Mouse (Mus musculus) brain, embryonic 14.5 days (tissue): Measurements from ENCODE around the gene Npw. TPM values are rescaled to one million over a fixed set of nuclear protein-coding genes. Genes with fewer than 3 reads are reported as not detected.

Source experiments
- DNase-seq: peaks from one replicate; pipeline ENCODE4 v3.0.0-alpha.2; 2011; ENCODE audit warnings: low read depth
- CTCF ChIP-seq: fragments of 200-500 bp; IDR thresholded peaks from 2 replicates; pipeline ENCODE4 v1.5.1; 2012; ENCODE audit warnings: inconsistent platforms, mild to moderate bottlenecking, moderate library complexity, borderline replicate concordance; ENCODE audit not compliant: insufficient read depth, insufficient read length; ENCODE audit errors: extremely low read depth
- POLR2A ChIP-seq: fragments of 200-500 bp; IDR thresholded peaks from 2 replicates; pipeline ENCODE4 v1.6.1; 2012; ENCODE audit warnings: mild to moderate bottlenecking, inconsistent platforms, borderline replicate concordance; ENCODE audit not compliant: poor library complexity, insufficient read depth, insufficient read length, severe bottlenecking; ENCODE audit errors: extremely low read depth
- polyA plus RNA-seq: library from polyadenylated mRNA; depleted of rRNA; stranded (reverse); fragments of >200 nt; gene quantifications from 2 replicates; pipeline ENCODE4 v1.2.3, GENCODE M21; 2012

Npw gene
- polyA plus RNA-seq, 1 experiment, result not detected

DNA sequence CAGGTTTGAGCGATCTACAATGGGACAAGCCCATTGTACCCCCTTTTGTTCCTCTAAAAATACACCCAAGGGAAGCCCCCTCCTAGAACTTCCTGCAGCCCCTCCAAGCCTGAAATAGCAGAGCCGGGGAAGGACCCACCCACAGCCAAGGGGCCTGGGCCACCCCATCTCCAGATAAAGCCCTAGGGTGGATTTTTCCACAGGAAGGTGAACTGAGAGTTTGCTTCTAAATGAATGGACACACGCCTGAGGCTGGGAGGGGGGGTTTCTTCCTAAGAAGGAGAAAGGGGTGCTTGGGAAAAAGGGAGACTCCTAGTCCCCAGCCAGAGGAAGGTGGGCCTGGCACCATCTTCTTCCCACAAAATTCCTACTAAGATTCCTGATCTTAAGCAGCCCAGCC, 12.3 kb downstream of the Npw start:
- no peak for DNase-seq
- no peak for TF ChIP-seq CTCF
- no peak for TF ChIP-seq POLR2A

DNA sequence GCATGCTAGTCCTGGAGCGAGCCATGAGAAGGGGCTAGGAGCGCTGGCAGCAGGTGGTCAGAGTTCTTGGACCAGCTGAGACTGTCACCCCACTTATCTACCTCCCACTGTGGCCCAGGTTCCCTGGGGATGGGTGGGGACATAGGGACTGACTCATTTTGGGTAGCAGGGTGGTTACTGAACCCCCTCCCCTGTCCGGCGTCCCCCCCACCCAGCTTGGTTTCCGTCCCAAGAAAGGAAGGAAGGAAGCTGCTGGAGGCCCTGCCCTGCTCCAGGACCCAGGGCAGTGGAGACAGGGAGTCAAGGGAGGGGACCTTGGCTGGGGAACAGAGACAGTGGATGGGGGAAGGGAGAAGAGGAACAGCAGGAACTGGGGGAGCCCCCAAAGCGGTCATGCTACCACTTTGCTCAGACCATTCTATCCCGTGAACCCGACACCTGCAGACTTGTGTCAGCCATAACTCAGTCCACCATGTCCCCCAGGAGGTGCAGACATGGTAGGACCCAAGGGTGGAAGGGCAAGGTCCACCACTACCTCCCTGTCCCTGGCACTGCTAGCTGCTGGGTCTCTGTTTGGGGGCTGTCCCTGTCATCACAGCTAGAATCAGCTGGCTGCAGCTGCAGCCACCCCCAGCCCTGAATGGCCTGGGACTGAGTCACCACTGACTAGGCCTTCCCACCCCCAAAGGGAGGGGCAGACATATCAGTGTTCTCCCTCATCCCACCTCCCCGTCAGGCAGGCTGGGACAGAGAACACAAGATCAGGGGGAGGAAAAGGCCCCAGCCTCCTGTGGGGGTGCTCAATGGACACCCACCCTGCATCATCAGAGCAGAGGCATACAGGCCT, 13.2 kb downstream of the Npw start:
- TF ChIP-seq POLR2A (no peak), CTCF (no peak)
- no peak for DNase-seq

DNA sequence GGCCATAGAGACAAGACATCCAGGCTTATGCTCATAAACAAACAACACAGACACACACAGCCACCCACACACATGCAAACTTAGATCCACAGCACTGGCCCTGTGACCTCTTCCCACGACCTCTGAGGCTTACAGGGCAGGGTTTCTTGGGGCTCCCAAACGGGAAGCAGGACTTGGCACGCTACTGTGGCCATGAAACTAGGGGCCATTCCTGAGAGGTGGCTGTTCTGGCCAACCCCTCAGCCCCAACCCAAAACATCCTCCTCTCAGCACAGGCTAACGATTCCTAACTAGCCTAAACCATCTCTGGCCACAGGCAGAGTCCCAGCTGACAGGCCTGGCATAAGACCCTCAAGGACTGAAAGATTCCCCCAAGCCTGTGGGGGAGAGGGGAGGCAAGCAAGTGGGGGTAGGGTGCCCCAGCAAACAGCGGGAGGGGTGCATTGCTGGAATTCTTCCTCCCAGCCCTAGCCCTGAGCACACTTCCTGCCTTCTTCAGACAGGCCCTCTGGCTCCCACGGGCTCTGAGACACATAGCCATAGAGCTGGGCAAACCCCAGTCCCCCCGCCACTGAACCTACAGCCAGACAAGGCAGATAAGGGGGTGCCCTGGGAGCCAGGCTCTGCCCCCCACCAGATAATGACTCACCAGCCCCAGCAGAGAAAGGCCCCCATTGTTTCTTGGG, 14.1 kb downstream of the Npw start:
- DNase-seq, result no peak

DNA sequence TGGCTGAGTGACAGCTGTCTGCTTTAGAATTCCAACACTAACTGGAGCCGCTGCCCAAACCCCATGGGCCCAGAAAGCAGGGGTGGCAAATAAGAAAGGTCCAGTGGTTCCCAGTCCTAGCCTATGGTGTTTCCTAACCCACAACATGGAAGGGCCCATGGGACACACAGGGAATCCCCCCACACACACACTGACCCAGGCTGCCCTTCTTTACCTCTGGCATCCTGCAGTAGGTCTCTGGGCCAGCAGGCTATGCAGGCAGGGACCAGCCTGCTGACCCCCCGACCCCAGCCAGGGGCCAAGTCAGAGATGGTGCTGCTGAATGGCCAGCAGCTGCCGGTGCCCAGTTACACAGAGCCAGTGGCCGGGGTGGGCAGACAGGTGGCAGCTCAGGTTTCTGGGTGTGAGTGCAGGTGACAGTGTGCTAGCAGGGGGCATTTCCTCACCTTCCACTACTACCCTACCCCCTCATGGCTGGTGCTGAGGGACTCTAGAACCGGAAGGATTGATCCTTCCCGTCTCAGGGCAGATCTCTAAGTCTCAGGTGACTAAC, 15.4 kb downstream of the Npw start:
- no peak for TF ChIP-seq CTCF
- no peak for DNase-seq

More for the DNA sequence above, 14.1 kb downstream of the Npw start:
- TF ChIP-seq POLR2A, result no peak

DNA sequence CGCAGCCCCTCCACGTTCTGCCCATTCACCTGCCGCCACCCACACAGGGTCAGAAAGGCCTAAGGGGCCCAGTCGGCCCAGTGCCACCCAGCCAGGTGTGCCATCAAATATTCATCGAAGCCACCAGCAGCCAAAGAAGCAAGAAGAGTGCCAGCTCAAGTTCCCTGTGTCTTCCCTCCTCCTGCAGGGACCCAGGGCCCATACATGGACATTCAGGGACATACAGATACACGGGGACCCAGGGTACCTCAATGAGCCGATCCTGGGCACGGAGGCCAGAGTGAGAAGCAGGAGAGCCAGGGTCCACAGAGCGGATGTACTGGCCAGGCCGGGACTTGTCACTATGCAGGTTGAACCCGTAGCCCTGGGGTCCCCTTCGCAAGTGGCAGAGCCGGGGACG, 16.3 kb downstream of the Npw start:
- DNase-seq, result no peak

DNA sequence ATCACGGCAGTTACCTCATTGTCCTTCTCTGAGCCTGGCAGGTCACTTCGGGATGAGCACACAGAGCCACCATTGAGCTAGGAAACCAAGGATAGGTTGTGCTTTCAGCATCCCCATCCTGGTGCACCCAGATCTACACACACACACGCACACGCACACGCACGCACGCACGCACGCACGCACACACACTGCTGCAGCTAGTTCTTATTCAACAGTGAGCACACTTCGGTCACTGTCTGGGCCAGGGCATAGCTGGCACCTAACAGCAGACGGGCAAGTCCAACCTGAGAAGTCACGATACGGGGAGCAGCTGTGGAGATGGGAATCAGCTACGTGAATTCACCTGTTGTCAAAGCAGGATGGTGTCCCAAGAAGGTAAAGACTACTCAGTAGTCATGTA, 17.7 kb downstream of the Npw start:
- TF ChIP-seq POLR2A (no peak), CTCF (no peak)
- no peak for DNase-seq

More for the DNA sequence above, 16.3 kb downstream of the Npw start:
- TF ChIP-seq CTCF (no peak), POLR2A (no peak)

DNA sequence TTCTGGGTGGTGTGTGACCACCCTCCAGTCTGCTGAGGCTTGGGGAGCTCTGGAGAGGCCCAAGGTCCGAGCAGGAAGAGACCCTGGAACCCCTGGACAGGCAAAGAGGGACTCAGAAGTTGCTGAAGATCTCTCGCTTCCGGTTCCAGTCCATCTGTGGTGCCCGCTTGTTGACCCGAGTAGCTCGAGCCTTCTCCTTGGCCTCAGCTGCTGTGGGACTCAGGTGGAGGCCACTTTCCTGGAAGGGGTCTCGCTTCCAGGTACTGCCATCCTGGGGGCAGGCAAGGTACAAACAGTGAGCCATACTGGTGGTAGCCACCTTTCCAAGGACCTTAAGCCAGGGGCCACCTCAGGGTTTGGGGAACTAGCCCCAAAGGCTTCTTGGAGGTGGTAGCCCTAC, 18.1 kb downstream of the Npw start:
- TF ChIP-seq POLR2A (no peak), CTCF (no peak)
- no peak for DNase-seq

DNA sequence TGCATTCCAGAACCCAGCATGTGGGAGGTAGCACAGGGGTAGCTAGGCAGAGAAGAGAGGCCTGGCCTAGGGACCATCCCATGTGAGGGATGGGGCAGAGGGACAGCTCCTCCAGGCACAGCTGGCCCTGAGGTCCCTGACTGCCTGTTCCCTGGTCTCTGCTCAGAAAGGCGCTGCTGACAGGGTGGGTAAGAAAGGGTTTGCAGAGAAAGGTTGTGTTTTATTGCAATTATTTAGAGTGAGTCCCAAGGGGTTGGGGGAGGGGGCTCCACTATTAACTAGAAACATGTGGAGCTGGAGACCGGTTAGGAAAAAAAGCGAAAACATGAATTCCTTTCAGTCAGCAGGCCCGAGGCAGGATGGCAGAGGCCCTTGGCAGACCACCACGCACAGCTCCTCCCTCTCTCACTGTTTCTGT, 18.7 kb downstream of the Npw start:
- no peak for DNase-seq
- no peak for TF ChIP-seq POLR2A
- no peak for TF ChIP-seq CTCF

DNA sequence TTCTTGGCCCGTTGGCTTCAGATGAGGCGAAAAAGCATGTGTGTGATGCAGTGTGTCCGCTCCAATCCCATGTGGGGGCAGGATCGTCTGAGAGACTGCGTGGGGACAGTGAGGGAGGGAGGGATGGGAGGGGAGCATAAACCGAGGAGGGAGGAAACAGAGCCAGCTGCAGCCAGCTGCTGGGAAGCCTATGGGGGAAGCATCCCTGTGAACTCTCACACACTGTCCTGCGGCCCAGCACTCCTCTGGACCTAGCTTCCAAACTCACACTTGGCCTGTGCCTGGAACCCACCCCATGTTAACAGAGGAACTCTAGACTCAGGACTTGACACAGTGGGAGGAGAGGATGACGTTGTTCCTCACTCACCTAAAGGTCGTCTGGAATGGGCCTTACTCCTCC, 19.4 kb downstream of the Npw start:
- no peak for DNase-seq

DNA sequence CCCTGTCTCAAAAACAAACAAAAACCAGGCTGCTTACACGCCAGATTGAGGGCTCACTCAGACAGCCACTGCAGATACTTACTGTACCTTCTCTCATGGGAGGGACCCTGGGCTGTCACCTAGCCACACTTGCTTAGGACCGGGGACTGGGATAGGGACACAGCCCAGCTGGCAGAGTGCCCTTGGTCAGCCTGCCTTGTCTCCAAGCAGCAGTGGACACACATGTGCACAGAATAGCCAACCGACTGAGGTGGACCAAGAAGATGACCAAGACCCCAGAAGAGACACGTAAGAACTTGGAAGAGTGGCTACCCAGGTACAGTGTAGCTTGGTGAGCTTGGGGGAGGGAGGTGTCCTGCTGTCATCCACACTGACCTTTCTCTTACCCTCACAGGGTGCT, 20.0 kb downstream of the Npw start:
- no peak for TF ChIP-seq CTCF
- TF ChIP-seq POLR2A, result no peak
- DNase-seq, result no peak

More for the DNA sequence above, 19.4 kb downstream of the Npw start:
- TF ChIP-seq CTCF (no peak), POLR2A (no peak)

DNA sequence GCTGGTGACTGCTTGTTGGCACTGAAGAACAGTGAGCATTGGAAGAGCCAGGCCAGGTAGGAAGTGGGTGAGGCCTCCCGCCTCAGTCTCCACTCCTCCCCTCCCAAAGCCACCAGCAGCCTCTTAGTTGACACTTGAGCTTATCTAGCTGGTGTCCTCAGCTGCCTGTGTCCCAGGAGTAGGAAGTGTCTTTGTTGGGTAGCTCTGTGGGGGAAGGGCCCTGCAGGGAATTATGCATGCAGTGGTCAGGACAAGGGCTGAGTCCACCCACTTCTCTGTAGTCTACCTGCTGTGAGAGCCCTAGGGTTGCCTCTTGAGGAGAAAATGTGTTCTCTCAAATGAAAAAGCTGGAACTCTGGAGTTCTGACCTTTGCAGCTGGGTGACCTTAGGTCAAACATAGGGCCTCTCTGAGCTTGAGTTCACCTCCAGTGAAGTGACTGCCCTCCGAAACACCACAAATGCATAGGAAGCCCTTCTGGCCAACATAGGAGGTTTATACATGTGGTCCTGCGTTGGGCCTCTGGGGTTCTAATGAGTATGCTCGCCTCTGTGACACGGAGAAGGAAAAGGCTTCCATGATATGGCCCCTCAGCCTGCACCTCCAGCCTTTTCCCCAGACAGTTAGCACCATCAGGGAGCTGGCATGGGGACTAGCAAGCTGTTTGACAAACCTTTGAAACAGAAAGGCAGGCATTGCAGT, 21.3 kb downstream of the Npw start:
- TF ChIP-seq POLR2A, result no peak
- no peak for TF ChIP-seq CTCF

More for the DNA sequence above, 21.3 kb downstream of the Npw start:
- DNase-seq, result no peak
